Mouse (Mus musculus): ENCODE measurements around the gene D930048N14Rik. TPM values are rescaled to one million over a fixed set of nuclear protein-coding genes. Genes with fewer than 3 reads are reported as not detected.
A peak's percentile ranks its signal among the peaks of the same experiment; 100 is the strongest.
"Not testable (repeated sequence)": the region's sequence is repeated elsewhere in the genome, so short reads cannot be mapped to it uniquely, and the experiment has no call there.

D930048N14Rik gene
- total RNA-seq, 2 experiments from 2014 or later, result 0.91 to 1.1 TPM

GRCm38 (mm10) chr11:51648566-51648965, 2.2 kb upstream of the D930048N14Rik start:
- intact Hi-C loops (cut with DNase I), result no loop called here
- no peak for DNase-seq (ENCODE audit: low spot score in 2 of 2)

GRCm38 (mm10) chr11:51649111-51649888, 1.5 kb upstream of the D930048N14Rik start:
- intact Hi-C loops (cut with DNase I), result no loop called here
- no peak for DNase-seq (ENCODE audit: low spot score in 2 of 2)

- no peak for DNase-seq (ENCODE audit: low spot score in 2 of 2)
- intact Hi-C loops (cut with DNase I), result no loop called here
These were observed 910 bp upstream of the D930048N14Rik start for GRCm38 (mm10) chr11:51649889-51650199.

GRCm38 (mm10) chr11:51650261-51650660, 493 bp upstream of the D930048N14Rik start:
- intact Hi-C loops (cut with DNase I), result no loop called here
- DNase-seq (ENCODE audit: low spot score in 2 of 2), result no peak

- intact Hi-C loops (cut with DNase I), result no loop called here
- DNase-seq (ENCODE audit: low spot score in 2 of 2), result no peak
These were observed 2.2 kb downstream of the D930048N14Rik start for GRCm38 (mm10) chr11:51652889-51653418.

- no peak for DNase-seq (ENCODE audit: low spot score in 2 of 2)
- intact Hi-C loops (cut with DNase I), result no loop called here
These were observed 3.0 kb downstream of the D930048N14Rik start for GRCm38 (mm10) chr11:51653736-51654135.

- intact Hi-C loops (cut with DNase I), result no loop called here
These were observed 4.1 kb downstream of the D930048N14Rik start for GRCm38 (mm10) chr11:51654891-51655290.

GRCm38 (mm10) chr11:51656798-51657521, 6.2 kb downstream of the D930048N14Rik start:
- DNase-seq (ENCODE audit: low spot score in 2 of 2), result no peak
- intact Hi-C loops (cut with DNase I), result no loop called here

More at GRCm38 (mm10) chr11:51654891-51655290, 4.1 kb downstream of the D930048N14Rik start:
- no peak for DNase-seq (ENCODE audit: low spot score in 2 of 2)

GRCm38 (mm10) chr11:51658291-51658690, 7.5 kb downstream of the D930048N14Rik start:
- intact Hi-C loops (cut with DNase I), result no loop called here

GRCm38 (mm10) chr11:51658705-51659104, 8.0 kb downstream of the D930048N14Rik start:
- DNase-seq (ENCODE audit: low spot score in 2 of 2), result peak; percentile 26 to 56
- intact Hi-C loops (cut with DNase I), result no loop called here

More at GRCm38 (mm10) chr11:51658291-51658690, 7.5 kb downstream of the D930048N14Rik start:
- DNase-seq (ENCODE audit: low spot score in 2 of 2), result no peak

- DNase-seq (ENCODE audit: low spot score in 2 of 2), result no peak
- intact Hi-C loops (cut with DNase I), result no loop called here
These were observed 11.2 kb downstream of the D930048N14Rik start for GRCm38 (mm10) chr11:51661867-51662365.

- intact Hi-C loops (cut with DNase I), result no loop called here
- DNase-seq (ENCODE audit: low spot score in 2 of 2), result no peak
These were observed 11.9 kb downstream of the D930048N14Rik start for GRCm38 (mm10) chr11:51662632-51663031.

- intact Hi-C loops (cut with DNase I), result not testable (repeated sequence)
These were observed 14.0 kb downstream of the D930048N14Rik start for GRCm38 (mm10) chr11:51664747-51665146.

GRCm38 (mm10) chr11:51670846-51671245, 20.1 kb downstream of the D930048N14Rik start:
- intact Hi-C loops (cut with DNase I), result no loop called here
- DNase-seq (ENCODE audit: low spot score in 2 of 2), result no peak

More at GRCm38 (mm10) chr11:51664747-51665146, 14.0 kb downstream of the D930048N14Rik start:
- not testable (repeated sequence) for DNase-seq (ENCODE audit: low spot score in 2 of 2)

- no peak for DNase-seq (ENCODE audit: low spot score in 2 of 2)
- intact Hi-C loops (cut with DNase I), result no loop called here
These were observed 20.6 kb downstream of the D930048N14Rik start for GRCm38 (mm10) chr11:51671376-51671775.

- no peak for DNase-seq (ENCODE audit: low spot score in 2 of 2)
- intact Hi-C loops (cut with DNase I), result no loop called here
These were observed 22.5 kb downstream of the D930048N14Rik start for GRCm38 (mm10) chr11:51673291-51673690.

- DNase-seq (ENCODE audit: low spot score in 2 of 2), result no peak
- intact Hi-C loops (cut with DNase I), result no loop called here
These were observed 24.6 kb downstream of the D930048N14Rik start for GRCm38 (mm10) chr11:51675386-51675785.

GRCm38 (mm10) chr11:51677737-51678418, 27.1 kb downstream of the D930048N14Rik start:
- intact Hi-C loops (cut with DNase I), result no loop called here
- DNase-seq (ENCODE audit: low spot score in 2 of 2), result no peak

GRCm38 (mm10) chr11:51679466-51679865, 28.7 kb downstream of the D930048N14Rik start:
- intact Hi-C loops (cut with DNase I), result no loop called here
- no peak for DNase-seq (ENCODE audit: low spot score in 2 of 2)
